Mouse (Mus musculus) cerebellum, adult 9-10 months (tissue): Measurements from ENCODE around the gene Sectm1a.
"Not testable (repeated sequence)": the region's sequence is repeated elsewhere in the genome, so short reads cannot be mapped to it uniquely, and the experiment has no call there.

Source experiments
- DNase-seq: peaks from one replicate; pipeline ENCODE4 v3.0.0; 2022

The Sectm1a gene

DNA sequence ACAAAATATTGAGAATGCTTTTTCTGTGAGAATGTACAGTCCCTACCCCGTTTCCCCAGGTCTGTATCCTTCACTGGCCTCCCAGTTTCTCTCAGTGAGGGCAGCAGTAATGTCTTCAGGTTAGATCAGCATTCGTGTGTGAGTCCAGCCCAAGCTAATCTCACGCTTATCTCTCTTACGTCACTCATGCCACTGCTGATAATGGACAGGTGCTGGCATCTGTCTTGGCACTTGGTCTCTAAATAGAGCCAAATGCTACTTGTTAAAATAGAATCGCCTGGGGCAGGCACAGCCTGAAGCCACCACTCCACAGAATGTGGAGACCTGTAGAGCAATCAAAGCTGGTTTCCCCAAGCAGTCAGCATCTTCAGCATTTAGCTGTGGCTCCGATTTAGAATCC lies 8.0 kb upstream of the Sectm1a start:
- no peak for DNase-seq

DNA sequence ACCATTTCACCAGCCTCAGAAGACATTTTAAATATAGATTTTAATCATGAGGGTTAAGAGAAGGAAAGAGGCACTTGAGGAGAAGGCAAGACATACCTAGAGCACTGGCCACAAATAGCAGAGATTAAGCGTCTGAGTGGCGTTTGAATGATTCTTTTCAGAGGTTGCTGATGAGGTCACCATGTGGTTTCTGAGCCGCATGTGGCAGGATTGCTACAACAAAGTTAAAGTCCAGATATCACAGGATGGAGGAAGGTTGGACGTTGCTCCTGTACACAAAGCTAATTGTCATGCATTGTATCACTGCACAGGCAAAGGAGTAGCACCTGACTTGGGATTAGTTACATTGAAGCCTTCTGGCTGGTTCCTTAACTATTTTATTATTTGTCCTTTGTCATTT lies 5.3 kb upstream of the Sectm1a start:
- DNase-seq: no peak

DNA sequence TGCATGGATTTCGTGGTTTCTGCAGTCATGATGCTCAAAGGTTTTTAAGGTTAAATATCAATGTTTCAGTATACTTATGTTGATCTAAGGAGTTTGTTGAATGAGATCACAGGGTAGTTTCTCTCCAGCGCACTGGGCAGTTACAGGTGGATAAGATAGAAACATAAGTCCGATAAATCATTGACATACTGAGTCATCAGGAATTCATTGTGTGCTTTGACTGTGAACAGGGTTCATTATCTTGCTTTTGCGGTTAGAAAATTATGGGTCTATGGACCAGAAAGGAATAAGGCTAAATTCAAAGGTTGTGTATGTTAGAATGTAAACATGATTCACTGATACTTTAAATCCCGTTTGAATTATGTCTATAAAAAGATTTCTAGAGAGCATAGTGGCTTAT lies 4.2 kb upstream of the Sectm1a start:
- DNase-seq: no peak

DNA sequence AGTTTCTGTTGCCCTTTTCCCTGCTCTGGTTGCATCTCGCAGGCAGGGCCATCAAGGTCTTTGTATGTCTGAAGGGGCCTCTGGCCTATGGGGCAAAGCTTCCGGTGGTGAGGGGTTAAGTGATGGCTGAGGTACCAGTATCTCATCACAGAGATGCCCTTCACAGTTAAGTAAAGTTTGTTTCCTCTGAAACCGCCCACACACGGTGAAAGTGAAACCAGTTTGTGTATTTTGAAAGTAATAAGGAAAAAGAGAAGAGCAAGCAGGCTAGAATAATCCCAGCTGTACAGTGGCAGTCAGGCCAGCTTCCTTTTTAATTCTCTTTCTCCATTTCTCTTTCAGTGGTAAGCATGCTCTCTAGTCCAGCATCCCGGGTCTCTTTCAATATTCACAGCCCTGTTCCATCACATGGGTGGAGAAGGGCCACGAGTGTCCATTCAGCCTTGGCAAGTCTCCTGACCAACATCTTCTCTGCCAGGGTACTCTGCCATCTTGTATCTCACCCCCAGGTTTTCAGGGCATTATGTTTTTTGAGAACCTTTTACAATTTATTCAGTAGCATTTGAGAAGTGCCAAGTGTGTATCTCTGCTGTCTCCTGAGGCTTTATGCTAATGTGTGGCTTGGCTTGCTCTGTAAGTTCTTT lies 2.0 kb upstream of the Sectm1a start:
- DNase-seq: no peak

DNA sequence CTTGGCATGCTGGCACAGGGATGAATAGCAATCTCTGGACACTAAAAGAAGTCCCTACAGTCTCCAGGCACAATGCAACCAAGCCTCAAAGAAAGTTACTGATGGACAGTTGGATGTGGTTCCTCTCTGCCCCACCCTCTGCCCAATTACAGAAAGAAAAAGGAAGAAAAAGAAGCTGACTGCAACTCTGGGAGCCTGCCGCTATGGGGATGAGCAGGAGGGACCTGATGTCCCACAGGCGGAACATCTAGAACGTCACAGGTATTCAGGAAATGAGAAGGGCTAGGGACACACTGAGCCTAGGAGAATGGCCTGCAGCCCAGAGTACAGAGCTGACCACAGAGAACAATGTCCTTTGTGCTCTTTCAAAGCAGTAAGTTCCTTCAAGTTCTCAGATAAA lies 1.2 kb upstream of the Sectm1a start:
- DNase-seq: no peak

DNA sequence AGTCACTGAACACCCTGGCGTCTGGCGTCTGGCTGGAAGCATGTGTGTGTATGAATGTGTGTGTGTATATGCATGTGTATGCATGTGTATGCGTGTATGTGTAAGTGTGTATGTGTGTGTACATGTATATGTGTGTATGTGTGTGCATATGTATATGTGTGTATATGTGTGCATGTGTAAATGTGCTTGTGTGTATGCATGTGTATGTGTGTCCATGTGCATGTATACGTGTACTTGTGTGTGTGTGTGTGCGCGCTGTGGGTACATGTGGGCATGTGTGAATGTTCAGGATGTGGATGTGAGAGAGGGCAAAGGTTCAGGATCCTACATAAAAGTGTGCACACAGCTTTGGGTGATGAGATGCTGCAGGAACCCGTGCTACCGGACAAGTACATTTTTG lies 690 bp downstream of the Sectm1a start:
- no peak for DNase-seq

DNA sequence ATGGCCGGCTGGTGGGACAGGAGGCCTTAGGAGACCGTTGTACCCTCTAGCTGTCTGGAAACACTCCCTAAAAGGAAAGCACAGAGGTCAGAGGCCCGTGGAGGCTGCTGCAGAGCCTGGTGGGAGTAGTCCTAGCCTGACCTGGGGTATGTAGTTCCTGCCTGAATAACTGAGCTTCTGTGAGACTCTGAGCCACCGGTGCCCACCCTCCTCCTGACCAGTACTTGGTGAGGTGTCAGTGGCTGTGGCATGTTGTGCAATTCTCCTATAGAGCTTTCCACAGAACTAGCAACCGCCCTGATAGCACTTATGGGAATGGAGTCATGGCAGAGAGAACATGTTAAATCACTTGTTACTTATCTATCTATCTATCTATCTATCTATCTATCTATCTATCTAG lies 5.4 kb downstream of the Sectm1a start:
- no peak for DNase-seq

DNA sequence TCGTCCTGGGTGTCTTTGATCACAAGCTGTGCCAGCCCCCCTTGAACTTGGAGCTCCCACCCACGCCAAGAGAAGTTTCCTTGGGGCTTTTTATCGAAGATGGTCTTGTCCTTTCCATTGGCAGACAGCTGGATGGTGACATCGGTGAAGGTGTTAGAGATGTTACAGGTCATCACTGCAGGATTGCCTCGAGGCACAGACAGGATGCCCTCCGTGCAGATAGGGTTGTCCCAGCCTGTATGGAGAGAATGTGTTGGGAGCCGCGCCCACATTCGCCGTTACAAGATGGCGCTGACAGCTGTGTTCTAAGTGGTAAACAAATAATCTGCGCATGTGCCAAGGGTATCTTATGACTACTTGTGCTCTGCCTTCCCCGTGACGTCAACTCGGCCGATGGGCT lies 11.4 kb downstream of the Sectm1a start:
- DNase-seq: not testable (repeated sequence)

DNA sequence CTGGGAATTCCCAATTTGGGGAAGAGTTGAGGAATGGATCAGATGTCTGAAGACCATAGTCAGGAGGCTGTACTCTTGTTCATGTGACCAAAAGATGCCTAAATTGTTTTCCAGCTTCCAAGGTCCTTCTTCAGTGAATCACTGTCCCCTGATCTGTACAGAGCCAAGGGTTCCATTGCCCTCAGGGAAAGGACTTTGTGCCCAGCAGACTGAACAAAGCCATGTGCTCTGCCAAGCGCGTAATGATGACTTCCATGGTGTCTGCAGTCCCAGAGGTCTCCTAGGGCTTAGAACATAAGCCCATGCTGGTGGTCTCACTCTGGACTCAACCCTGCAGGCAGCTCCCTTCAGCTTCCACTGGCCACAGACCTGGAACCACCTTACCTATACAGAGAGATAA lies 13.1 kb downstream of the Sectm1a start:
- no peak for DNase-seq

DNA sequence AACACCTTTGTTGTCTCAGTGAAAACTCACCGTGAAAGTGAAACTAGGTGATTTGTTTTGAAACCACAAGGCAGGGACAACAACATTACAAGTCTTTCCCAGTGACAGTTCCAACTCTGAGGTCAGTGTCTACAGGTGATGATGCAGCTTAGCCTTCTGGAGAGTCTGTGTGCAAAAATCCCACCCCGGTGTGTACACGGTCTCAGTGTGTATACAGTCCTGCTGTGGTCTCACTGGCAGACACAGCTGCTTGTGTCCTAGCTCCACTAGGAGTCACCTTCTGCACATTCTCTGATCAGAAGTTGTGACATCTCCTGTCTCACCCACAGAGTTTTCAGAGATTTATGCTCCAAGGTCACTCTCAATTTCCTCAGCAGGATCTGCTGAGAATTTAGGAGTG lies 16.8 kb downstream of the Sectm1a start:
- DNase-seq: no peak

DNA sequence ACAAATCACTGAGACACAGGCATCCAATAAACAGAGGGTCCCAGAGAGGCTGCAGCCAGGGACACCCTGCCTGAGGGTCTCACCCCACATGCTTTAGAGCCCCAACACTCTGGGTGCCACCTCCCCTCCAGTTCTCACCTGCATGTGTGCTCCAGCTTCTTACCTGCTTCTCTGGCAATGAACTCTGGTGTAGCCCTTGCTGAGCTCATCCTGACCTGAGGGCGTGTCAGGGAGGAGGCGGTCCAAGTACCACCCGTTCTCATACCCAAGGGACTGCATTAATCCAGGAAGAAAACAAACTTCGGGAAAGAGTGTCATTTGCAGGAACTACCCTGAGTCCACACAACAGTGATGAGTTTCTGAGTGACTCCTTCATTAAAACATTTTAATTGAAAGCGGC lies 17.6 kb downstream of the Sectm1a start, which contains the start of gene Sectm1b:
Sectm1b (minus strand) TSS at position 191 of the 400 bp plus-strand sequence.
- no peak for DNase-seq

DNA sequence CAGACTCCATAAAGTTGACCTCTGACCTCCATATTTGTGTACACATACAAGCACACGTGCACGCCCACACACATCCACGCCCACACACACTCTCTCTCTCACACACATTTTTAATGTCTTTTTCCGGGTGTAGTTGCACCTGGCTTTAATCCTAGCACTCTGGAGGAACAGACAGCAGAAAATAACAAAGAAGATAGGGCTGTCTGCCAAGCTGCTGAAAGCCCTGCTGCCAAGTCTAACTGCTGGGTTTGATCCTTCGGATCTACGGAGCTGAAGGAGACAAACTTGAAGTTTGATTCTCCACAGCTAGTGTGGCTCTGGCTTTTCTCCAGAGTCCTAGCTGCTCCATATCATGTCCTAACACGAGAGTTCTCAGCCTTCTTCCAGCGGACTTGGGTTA lies 19.4 kb downstream of the Sectm1a start:
- DNase-seq: no peak

DNA sequence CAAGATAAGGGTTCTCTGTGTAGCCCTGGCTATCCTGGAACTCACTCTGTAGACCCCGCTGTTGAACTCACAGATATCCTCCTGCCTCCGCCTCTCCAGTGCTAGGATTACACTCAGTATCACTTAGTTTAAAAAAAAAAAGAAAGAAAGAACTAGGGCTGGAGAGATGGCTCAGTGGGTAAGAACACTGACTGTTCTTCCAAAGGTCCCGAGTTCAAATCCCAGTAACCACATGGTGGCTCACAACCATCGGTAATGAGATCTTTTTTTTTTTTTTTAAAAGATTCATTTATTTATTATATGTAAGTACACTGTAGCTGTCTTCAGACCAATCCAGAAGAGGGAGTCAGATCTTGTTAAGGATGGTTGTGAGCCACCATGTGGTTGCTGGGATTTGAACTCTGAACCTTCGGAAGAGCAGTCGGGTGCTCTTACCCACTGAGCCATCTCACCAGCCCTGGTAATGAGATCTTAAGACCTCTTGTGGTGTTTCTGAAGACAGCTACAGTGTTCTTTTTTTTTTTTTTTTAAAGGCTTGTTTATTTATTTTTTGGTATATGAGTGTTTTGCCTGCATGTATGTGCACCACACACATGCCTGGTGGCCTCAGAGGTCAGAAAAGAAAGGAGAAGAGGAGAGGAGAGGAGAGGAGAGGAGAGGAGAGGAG lies 20.5 kb downstream of the Sectm1a start:
- not testable (repeated sequence) for DNase-seq

DNA sequence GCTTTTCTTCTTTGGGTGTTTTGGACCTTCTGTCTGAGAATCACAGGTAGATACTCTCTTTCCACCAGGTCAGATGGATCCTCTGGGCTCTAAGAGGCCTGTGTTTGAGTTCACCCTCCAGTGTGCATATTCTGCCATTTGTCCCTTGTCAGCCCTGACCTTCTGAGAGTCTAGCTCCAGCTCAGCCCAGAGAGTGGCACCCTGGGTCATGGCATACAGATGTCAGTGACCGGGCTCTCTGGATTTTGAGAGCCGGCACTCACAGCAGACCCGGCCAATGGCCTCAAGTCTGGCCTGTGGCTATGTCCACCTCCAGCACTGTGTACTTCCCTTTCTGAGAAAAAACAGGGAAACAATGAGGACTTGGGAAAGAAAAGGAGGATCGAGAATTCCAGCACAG lies 21.5 kb downstream of the Sectm1a start:
- DNase-seq: no peak

DNA sequence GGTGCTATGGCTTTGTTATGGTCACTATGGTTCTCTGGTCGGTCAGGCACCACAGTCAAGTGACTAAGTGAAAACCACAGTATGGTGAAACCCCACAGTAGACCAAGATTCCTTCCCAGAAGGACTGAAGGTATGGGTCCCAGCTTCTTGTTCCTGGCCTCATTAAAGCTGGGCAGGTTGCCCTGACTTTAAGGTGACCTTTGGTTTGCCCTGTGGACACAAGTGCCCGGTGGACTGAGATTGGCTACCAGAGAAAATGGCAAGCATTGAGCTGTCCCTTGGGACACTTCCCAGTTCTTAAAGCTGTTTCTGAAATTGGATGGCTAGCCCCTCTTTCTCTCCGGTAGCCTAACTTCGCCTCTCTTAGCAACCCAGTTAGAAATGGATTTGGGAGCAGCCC lies 22.1 kb downstream of the Sectm1a start:
- no peak for DNase-seq

DNA sequence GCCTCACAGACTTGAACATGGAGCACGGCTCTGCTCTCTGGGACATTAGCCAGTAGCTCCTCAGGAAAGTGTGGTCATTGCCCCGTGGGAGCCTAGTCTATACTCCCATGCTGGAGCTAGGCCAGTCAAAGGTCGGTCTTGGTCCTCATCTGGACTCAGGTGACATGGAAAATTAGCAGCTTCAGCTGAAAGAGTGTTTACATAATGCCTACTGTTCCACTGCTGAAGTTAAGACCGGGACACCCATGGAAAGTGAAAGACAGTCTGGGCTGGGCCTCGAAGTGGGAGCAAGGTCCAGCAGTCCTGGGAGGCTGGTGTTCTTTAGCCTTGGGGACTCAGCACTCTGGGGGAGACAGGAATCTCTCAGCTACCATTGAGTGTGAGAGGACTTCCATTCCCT lies 22.9 kb downstream of the Sectm1a start:
- DNase-seq: no peak

DNA sequence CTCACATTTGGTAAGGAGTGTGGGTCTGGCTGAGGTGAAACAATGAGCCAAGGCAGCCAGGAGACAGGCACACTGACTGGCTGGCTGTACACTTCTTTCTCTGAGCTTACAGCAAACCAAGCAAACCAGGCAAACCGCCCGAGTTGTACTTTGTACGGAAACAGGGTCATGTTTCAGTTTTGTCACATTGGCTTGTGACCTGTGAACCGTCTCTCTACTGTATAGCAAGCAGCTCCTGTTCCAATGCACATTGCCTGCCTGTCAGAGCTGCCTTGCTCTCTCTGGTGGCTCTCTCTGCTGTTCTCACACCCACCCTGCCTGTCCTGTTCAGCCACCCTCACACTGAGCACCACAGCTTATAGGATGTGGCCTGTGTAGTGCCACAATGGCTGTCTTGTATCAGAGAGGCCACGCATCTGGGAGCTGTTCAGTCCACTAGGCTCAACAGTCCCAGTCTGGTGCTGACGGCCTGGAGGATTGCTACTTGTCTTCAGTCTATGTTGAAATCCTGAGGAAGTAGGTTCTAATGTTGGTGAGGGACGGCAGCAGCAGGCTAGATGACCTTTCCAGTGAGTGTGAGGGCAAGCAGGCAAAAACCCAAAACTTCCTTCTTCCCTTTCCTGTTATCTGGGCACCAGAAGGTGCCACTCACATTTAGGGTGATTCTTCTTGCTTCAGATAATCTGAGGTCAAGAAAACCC lies 24.3 kb downstream of the Sectm1a start:
- no peak for DNase-seq

DNA sequence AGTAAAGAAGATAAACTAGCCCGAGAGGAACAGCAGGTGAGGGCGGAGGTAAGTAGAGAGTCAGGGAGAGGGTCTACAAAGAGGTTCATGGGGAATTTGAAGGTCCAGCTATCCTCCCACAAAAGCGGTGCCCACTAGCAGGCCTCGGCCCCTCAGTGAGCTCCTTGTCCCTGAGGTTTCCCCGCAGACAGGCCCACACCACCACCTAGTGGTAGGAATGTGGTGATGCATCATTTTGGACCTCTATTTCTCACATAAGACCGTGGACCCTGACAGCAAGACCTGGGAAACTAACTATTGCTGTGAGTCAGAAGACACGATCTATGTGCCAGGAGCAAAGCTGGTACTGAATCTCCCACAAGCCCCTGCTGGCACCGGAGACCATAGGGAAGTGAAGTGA lies 27.5 kb downstream of the Sectm1a start:
- peak; percentile 83 for DNase-seq

DNA sequence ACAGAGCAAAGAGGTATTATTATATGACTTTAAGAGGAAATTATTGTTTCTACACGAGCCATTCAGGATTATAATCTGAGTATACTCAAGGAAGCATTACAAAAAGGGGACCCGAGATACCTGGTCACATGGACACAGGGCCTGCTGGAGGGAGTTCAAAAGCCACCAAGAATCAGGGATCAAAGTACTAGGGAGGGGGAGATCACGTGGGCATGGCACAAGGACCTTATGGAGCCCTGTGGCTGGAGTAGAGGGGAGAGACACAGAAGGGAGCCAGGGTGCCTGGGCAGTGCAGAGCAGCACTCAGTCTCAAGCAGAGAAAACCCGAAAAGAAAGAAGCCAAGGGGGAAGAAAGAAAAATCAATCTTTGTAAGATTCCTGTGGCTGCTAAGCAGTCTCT lies 28.6 kb downstream of the Sectm1a start:
- no peak for DNase-seq

DNA sequence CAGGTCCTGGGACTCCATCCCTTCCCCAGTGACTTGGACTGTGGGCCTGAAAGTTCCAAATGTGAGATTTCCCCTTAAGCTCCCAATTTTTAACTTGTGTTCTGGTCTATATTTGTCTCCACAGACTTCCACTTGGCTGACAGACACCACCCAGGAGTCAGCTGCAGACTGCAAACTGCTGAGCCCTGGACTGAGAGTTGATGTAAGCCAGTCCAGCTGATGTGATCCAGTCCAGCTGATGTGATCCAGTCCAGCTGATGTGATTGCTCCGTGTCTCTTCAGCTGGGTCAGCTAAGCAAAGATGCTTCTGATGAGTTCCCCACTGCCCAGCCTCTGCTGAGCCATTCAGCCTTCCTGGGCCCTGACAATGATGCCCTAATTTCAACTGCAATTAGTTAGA lies 29.2 kb downstream of the Sectm1a start:
- DNase-seq: no peak

DNA sequence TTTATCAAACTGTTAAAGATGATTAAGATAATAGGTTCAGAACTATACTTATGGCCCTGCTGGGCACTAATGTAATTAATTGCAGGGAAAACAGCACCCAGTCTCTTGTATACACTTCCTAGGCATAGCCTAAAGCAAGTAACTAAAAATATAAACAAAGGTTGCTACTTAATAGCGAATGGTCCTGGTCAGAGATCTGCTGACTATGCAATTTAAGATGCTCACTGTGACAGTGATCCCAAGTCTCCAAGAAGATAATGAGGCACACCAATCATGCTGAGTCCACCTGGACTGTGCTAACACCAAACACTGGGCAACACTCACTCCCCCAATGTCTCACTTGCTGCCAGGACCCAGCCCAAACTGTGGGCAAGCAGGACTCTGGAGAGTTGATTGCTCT lies 31.2 kb downstream of the Sectm1a start:
- no peak for DNase-seq

DNA sequence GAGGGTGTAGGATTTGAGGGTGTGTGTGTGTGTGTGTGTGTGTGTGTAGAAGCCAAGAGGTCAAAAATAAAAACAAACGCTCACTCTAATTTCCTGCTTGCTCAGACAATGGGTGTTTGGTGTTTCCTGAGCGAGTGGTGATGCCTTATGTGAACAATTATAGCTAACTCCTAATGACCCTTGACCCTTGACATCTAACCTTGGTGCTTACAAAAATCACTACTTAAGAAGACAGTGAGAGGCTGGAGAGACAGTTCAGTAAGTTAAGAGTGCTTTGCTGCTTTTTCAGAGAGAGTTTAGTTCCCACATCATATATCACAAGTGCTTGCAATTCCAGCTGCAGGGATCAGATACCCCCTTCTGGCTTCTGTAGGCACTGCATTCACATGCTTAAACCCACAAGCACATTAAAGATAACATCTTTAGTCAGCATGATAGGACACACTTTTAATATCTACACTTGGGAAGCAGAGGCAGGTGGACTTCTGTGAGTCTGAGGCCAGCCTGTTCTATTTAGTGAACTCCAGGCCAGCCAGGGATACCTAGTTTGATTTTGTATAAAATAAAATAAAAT lies 33.1 kb downstream of the Sectm1a start:
- DNase-seq: no peak

DNA sequence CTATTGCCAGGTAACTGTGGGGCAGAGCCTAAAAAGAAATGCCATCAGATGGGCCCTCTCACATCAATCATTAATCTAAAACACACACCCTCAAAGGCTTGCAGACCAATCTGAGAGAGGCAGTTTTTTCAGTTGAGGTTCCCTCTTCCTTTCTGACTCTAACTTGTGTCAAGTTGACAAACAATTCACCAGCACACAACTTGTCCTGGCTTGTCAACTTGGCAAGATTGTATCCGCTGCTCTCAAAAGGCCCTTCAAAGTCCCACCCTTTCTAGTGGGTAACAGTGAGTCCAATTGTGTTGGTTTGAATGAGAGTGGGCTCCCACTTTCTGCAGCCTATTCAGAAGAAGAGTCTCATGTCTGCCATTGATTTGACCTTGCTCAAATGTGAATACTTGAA lies 35.7 kb downstream of the Sectm1a start:
- DNase-seq: no peak

DNA sequence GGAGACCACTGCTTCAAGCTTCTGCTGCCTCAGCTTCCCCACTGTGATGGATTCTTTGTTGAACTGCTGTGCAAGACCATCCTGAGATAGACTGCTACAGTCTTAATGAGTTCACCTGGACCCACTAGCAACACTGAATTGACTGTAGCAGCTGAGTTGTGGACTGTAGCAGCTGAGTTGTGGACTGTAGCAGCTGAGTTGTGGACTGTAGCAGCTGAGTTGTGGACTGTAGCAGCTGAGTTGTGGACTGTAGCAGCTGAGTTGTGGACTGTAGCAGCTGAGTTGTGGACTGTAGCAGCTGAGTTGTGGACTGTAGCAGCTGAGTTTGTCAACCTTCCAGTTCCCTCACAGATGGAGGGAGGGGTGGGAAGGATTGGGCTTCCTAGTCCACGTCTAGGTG lies 38.0 kb downstream of the Sectm1a start:
- DNase-seq: not testable (repeated sequence)
